Mouse (Mus musculus): ENCODE data around the gene Acoxl.
A peak's percentile ranks its signal among the peaks of the same experiment; 100 is the strongest.

The Acoxl gene

GRCm38 (mm10) chr2:127960579-127960978 is 121.9 kb downstream of the Acoxl start:
- DNase-seq, result no peak

DNA sequence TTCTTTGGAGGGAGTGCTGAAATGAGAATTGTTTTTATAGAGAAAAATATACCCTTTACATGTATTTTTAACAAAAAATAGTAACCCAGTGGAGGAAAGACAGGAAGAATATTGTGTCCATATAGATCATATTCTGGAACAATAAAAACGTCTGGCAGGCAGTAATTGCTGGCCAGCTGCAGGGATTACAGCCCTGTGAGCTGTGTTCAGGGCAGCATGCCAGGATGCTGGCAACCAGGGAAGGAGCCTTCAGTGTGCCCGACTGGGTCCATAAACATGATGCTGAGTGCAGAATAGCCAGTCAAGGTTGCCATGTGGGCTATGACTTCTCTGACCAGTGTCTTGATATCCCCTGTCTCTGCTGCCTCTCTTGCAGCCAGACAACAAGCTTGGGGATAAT is 122.5 kb downstream of the Acoxl start:
- DNase-seq, result no peak

- no peak for DNase-seq
Observed at GRCm38 (mm10) chr2:127961802-127962433, 123.2 kb downstream of the Acoxl start.

DNA sequence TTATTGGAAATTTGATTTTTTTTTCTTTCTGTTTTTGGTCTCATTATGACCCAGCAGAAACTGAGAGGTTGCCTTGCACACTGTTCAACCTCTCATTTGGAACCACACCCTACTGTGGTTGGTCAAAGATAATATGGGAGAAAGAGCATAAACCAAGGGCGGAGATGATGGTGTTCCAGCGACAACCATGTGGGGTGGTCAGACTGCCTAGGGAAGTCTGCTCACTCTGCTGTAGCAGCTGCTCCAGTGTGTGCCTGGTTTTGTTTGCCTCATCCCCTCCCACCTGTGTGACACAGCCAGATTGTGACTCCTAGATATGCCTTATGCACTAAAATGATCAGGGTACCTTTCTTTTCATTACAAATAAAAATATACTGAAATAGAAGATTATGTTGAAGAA is 130.3 kb downstream of the Acoxl start:
- DNase-seq, result no peak

DNA sequence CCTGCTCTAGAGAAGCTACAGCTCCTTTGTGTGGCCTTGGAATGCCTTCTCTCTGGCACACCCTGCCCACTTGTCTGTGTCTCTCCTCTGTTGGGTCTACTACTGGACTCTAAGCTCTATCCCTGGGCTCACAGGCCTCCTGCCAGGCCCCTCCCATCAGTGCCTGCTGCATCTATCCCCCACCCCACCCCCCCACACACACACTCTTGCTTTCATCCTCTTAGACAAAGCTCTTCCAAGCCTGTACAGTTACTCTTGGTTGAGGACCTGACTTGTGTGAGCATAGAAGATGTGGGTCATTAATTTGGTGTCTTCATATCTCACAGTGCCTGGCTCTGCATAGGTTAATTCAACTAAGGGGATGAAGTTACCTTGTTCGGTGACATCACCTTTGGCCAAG is 137.6 kb downstream of the Acoxl start:
- no peak for DNase-seq

- DNase-seq, result peak; percentile 3
Observed at GRCm38 (mm10) chr2:127978601-127979230, 140.0 kb downstream of the Acoxl start.

DNA sequence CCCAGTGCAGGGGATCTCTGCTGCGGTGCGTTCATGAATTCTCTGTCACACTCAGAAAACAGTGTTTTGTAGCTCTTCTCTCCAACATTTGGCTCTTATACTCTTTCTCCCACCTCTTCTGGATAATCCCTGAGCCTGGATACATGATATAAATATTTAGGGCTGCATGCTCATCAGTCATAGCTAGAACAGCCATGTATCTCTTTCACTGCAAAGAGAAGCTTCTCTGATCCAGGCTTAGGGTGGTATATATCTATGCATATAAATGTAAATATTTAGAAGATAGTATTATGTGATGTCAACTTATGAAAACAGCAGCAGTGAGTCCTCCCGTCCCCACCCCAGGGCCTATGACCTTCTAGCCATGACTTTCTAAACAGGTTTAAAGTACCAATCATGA is 143.9 kb downstream of the Acoxl start:
- no peak for DNase-seq

GRCm38 (mm10) chr2:127983301-127983700 is 144.6 kb downstream of the Acoxl start:
- no peak for DNase-seq

DNA sequence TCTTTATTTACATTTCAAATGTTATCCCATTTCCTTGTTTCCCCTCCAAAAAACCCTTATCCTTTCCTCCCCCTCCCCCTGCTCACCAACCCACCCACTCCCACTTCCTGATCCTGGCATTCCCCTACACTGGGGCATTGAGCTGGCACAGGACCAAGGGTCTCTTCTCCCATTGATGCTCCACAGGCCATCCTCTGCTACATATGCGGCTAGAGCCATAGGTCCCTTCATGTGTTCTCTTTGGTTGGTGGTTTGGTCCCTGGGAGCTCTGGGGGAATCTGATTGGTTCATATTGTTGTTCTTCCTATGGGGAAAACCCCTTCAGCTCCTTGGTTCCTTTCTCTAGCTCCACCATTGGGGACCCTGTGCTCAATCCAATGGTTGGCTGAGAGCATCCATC is 145.3 kb downstream of the Acoxl start:
- DNase-seq, result no peak

DNA sequence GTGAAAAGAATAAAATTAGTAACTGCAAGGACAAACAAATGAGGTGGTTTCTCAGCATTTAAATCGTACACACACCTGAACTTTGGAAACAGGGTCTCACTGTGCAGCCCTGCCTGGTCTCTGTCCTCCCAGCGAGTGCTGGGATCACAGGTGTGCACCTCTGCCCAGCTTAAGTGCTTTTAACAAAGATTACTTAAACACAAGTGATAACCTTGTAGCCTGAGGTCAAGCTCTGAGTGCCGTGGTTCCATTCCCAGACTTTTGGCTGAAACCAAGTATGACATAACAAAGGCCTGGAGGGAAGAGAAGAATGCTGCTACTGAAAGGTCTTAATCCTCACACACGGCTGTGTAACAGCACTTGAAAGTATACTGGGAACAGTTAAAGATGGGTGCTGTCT is 149.0 kb downstream of the Acoxl start:
- DNase-seq, result no peak

- DNase-seq, result peak; percentile 27
Observed at GRCm38 (mm10) chr2:127990856-127991479, 152.3 kb downstream of the Acoxl start.

GRCm38 (mm10) chr2:127991656-127992055 is 153.0 kb downstream of the Acoxl start:
- no peak for DNase-seq

DNA sequence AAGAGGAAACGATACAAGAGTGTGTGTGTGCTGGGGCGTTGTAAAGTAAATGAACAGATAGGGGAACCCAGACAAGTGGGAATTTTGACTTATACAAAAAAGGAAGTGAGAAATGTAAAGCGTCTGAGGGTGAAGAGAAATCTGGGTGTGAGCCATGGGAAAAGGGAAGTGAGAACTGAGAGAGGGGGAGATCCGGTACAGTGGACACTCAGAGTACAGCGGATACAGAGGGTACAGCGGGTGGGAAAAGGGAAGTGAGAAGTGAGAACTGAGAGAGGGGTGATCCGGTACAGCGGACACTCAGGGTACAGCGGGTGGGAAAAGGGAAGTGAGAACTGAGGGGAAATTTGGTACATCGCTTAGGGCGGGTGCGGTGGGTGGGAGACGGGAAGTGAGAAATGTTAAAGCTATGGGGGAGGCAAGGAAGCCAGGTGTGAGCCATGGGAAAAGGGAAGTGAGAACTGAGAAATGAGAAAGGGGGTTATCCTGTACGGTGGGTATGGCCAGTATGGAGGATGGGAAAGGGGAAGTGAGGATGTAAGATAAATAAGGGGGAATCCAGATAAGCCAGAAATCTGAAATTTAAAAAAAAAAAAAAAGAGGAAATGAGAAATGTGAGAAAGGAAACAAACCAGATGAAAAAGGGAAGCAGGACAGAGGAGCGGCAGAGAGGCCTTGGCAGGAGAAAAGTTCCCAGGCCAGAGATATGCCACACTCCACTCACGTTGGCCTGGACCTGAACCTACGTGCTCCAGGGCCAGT is 170.2 kb downstream of the Acoxl start:
- DNase-seq, result no peak

GRCm38 (mm10) chr2:128014613-128015012 is 175.9 kb downstream of the Acoxl start:
- no peak for DNase-seq

- no peak for DNase-seq
Observed at GRCm38 (mm10) chr2:128015602-128016001, 176.9 kb downstream of the Acoxl start.

DNA sequence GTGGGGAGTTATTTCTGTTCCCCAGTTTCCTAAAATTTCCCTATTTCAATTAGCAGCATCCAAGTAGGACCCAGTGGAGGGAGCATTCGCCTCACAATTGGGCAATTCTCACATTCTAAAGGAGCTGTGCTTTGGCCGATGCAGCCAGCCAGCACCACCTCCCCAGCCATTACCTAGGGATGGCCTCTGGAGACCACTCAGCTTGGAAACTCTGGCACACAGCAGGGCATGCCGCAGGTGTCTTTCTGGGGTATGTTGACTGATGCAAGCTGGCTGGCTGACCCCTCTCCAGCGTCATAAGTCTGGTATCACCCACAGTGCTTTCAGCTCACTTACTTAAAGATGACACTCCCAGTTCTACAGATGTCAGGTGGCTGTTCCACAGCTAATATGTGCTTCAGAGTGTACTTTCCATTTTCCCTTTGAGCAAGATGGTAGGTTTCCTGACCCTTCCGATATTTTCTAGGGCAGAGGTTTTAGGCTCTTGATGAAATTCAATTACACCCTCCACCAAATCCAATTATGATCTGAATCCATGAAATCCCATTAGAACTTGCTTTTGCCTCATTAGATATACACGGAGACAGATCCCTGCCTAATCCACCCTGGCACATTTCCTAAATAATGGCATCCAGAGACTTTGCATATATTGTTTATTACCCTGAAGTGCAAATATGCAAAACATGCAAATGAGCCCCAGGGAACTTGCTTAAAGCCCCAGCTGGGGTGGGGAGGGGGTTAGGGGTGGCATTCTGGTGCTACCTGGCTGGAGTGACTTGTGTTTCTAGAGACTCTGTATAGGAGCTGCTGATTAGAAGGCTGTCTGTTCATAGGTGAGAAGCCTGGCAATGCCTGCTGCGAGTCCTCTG is 181.6 kb downstream of the Acoxl start:
- DNase-seq, result no peak

- DNase-seq, result no peak
Observed at GRCm38 (mm10) chr2:128020908-128021193, 182.2 kb downstream of the Acoxl start.

GRCm38 (mm10) chr2:128023855-128024254 is 185.2 kb downstream of the Acoxl start:
- DNase-seq, result no peak

DNA sequence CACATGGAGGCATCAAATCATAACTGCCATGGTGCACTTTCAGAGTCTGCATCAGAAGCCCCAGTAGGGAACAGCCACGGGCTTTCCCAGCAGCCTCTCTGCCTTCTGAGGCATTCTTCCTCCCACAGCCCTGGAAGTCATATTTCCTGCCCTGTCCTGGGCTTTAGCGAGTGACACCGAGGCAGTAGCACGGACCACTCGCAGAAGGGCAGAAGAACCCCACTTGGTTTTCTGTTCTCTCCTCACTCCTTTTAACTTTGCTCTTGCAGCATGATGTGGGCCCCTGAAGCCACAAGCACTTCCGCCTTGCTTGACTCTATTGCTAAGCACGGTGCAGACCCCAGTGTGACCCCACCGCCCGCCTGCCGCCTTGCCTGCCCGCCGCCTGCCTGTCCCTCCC is 189.0 kb downstream of the Acoxl start:
- no peak for DNase-seq

GRCm38 (mm10) chr2:128029968-128030367 is 191.3 kb downstream of the Acoxl start:
- no peak for DNase-seq

- DNase-seq, result no peak
Observed at GRCm38 (mm10) chr2:128032111-128032510, 193.4 kb downstream of the Acoxl start.

GRCm38 (mm10) chr2:128033503-128033902 is 194.8 kb downstream of the Acoxl start:
- DNase-seq, result no peak

DNA sequence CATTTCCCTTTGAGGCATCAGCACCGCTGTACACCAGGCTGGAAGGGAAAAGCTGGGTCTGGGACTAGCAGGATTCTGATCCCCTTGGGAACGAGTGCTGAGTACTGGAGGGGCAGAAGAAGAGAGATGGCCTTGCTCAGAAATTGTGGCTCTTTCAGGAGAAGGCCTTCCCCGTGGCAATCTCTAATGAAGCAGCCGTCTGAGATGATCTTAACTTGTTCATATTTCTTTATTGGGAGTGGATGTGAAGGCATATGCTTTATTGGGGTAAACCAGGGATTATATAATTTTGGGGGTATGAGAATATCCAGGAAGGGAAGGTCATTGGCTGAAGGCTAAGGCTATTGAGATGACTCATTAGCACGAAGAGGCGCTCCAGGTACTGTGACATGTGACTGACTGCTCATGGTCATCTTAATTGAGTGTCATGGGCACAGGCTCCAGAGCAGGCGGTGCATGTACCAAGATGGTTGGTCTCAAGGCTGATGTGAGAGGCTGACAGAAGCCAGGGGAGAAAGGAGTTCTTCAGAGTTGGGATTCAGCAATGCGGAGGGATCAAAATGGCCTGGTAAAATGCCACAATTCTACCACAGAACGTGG is 195.5 kb downstream of the Acoxl start:
- no peak for DNase-seq
